Mouse (Mus musculus) kidney, embryonic 15.5 days (tissue): ENCODE results near the gene Slc44a2. TPM values are rescaled to one million over a fixed set of nuclear protein-coding genes. Genes with fewer than 3 reads are reported as not detected.

Experiments
- ATAC-seq: fragments of 200-750 bp; cut with Nextera tagmentation; replicated peaks from 2 replicates; pipeline ENCODE4 v1.8.0; 2017; ENCODE audit warnings: moderate TSS enrichment; ENCODE audit not compliant: low FRiP score
- H3K27ac ChIP-seq: fragments of 300-500 bp; sonication (generic); 2 replicates; pipeline ENCODE4 v1.5.1; 2015; ENCODE audit warnings: mild to moderate bottlenecking, inconsistent platforms
- H3K27me3 ChIP-seq: fragments of 300-500 bp; sonication (generic); 2 replicates; pipeline ENCODE4 v1.6.1; 2015; ENCODE audit warnings: inconsistent platforms
- H3K36me3 ChIP-seq: fragments of 300-500 bp; sonication (generic); 2 replicates; pipeline ENCODE4 v1.6.1; 2015; ENCODE audit warnings: inconsistent platforms
- H3K4me1 ChIP-seq: fragments of 300-500 bp; sonication (generic); 2 replicates; pipeline ENCODE4 v1.6.1; 2015; ENCODE audit warnings: inconsistent platforms
- H3K4me2 ChIP-seq: fragments of 300-500 bp; sonication (generic); 2 replicates; pipeline ENCODE4 v1.6.1; 2015; ENCODE audit warnings: moderate library complexity, mild to moderate bottlenecking, inconsistent platforms
- H3K4me3 ChIP-seq: fragments of 300-500 bp; sonication (generic); replicated peaks from 2 replicates; pipeline ENCODE4 v1.5.1; 2015; ENCODE audit warnings: mild to moderate bottlenecking, inconsistent platforms
- H3K9ac ChIP-seq: fragments of 300-500 bp; sonication (generic); 2 replicates; pipeline ENCODE4 v1.6.1; 2015; ENCODE audit warnings: mild to moderate bottlenecking, inconsistent platforms
- H3K9me3 ChIP-seq: fragments of 300-500 bp; sonication (generic); replicated peaks from 2 replicates; pipeline ENCODE4 v1.6.1; 2016; ENCODE audit warnings: inconsistent platforms
- WGBS: fragments of 180-500 bp; shearing (Covaris S2); methylation state at CpG from one replicate; pipeline ENCODE4 v1.1.7; 2015; ENCODE audit warnings: mixed read lengths; 5-methylcytosine and 5-hydroxymethylcytosine counted together
- polyA plus RNA-seq: library from polyadenylated mRNA; unstranded; fragments of >200 nt; fragmentation: Nextera tagmentation; extraction: Ambion mirVana; gene quantifications from 2 replicates; pipeline ENCODE4 v1.2.1, GENCODE M21; 2015

The Slc44a2 gene
- polyA plus RNA-seq, 1 experiment from 2014 or later = 97.1 TPM

- WGBS = under 1% methylated on average over 38 of the region's 38 CpGs
- Histone ChIP-seq H3K9me3 (no peaks in the 10 kb centered on the region), H3K27ac (peak overlapping the region; percentile 93), H3K36me3 (peaks cover 18% of the 10 kb centered on the region), H3K9ac (peak overlapping the region; percentile 75), H3K4me1 (peaks cover 30% of the 10 kb centered on the region), H3K4me3 (peak overlapping the region; percentile 67), H3K4me2 (peak overlapping the region; percentile 70), H3K27me3 (no peaks in the 10 kb centered on the region)
- peak; percentile 72 for ATAC-seq
These were observed 47.7 kb downstream of the Slc44a2 start for GRCm38 (mm10) chr9:21368131-21368584.

DNA sequence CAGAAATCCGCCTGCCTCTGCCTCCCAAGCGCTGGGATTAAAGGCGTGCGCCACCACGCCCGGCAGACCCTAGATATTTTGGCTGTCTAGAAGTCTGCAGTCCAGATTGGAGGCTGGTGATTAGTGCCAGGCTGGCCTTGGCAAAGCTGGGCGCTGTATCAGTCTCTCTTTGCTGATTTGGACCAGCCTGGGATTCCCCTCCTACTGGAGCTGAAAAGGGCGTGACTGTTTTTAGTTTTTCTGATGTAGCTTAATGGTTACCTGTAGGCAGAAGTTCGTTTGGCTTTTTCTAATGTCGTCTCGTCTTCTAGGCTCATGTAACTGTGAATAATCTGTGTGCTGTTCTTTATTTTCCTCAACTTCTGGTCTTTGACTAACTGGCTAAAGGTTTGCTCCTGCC lies 48.6 kb downstream of the Slc44a2 start:
- 52% methylated on average over 11 of the region's 11 CpGs for WGBS
- peak overlapping the region; percentile 75 for H3K9ac ChIP-seq
- H3K27me3 ChIP-seq = no peaks in the 10 kb centered on the region
- H3K4me3 ChIP-seq = peak overlapping the region; percentile 67
- H3K4me2 ChIP-seq = peak overlapping the region; percentile 70
- ATAC-seq = no peak
- H3K36me3 ChIP-seq = peaks cover 22% of the 10 kb centered on the region
- H3K9me3 ChIP-seq = no peaks in the 10 kb centered on the region
- H3K27ac ChIP-seq = no peak overlapping the region
- peaks cover 30% of the 10 kb centered on the region for H3K4me1 ChIP-seq

DNA sequence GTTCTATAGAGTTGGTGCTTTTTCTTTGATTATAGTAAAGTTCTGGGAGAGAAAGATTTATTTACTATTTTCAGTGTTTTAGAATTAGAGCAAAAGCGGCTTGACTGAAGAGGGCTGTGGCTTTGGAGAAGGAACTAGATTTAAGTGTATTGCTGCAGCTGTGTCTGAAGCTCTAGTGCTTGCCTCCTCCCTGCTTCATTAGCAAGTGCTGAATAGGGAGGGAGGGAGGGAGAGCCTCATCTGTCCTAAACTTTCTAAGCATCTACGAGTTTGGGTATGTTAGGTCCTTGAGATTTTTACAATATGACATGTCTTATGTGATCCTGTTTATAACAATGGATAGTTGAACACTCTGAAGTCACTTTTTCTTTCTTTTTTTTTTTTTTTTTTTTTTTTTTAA lies 50.4 kb downstream of the Slc44a2 start:
- Histone ChIP-seq H3K9ac (no peak overlapping the region), H3K36me3 (peaks cover 32% of the 10 kb centered on the region), H3K27ac (no peak overlapping the region), H3K4me2 (peak overlapping the region; percentile 21; the same call in 1 of the 2 replicates), H3K27me3 (no peaks in the 10 kb centered on the region), H3K9me3 (no peaks in the 10 kb centered on the region), H3K4me1 (peaks cover 30% of the 10 kb centered on the region), H3K4me3 (no peak overlapping the region)
- 85% methylated on average over 2 of the region's 2 CpGs for WGBS
- no peak for ATAC-seq

DNA sequence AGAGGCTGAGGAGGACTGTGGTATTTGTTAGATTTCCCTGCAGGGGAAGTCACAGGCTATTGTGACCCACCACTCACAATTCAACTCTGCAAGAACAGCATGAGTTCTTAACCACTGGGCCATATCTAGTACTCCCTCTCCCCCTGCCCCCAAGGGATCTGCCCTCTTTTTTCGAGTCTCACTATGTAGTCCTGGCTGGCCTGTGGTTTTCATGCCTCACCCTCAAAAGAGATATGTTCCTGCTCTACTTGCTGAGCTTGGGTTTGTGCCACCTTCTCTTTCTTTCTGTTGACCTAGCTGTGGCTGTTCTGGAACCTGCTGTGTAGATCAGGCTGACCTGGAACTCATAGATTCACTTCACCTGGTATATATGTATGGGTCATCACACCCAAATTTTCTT lies 52.0 kb downstream of the Slc44a2 start:
- H3K9me3 ChIP-seq = no peaks in the 10 kb centered on the region
- H3K4me3 ChIP-seq = no peak overlapping the region
- H3K4me2 ChIP-seq = no peak overlapping the region
- H3K9ac ChIP-seq = no peak overlapping the region
- no peaks in the 10 kb centered on the region for H3K27me3 ChIP-seq
- ATAC-seq = no peak
- no peak overlapping the region for H3K27ac ChIP-seq
- H3K36me3 ChIP-seq = peaks cover 44% of the 10 kb centered on the region
- H3K4me1 ChIP-seq = peaks cover 24% of the 10 kb centered on the region
- WGBS = 52% methylated on average over 1 of the region's 1 CpGs

- Histone ChIP-seq H3K4me1 (peaks cover 5% of the 10 kb centered on the region; the same call in 1 of the 2 replicates), H3K9me3 (no peaks in the 10 kb centered on the region), H3K27ac (no peak overlapping the region), H3K27me3 (no peaks in the 10 kb centered on the region), H3K9ac (no peak overlapping the region), H3K4me2 (no peak overlapping the region), H3K4me3 (no peak overlapping the region), H3K36me3 (peaks cover 37% of the 10 kb centered on the region)
- no peak for ATAC-seq
- 84% methylated on average over 3 of the region's 3 CpGs for WGBS
These were observed 58.7 kb downstream of the Slc44a2 start for GRCm38 (mm10) chr9:21379195-21379594.

DNA sequence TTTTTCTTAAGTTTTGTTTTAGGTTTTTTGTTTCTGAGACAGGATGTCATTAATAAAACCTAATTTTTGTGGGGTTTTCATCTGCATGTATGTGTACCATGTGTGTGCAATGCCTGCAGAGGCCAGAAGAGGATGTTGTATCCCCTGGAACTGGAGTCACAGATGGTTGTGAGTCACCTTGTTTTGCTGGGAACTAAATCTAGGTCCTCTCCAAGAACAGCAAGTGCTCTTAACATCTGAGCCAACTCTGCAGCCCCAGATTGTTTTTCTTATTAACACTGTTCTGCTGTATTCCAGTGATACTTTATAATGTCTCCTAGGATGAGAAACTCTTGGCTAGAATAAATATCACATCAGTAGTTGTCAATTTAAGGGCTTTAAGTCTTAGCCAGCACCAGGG lies 60.4 kb downstream of the Slc44a2 start:
- ATAC-seq = no peak
- no peaks in the 10 kb centered on the region for H3K9me3 ChIP-seq
- H3K36me3 ChIP-seq = peaks cover 27% of the 10 kb centered on the region
- H3K27ac ChIP-seq = no peak overlapping the region
- H3K4me3 ChIP-seq = no peak overlapping the region
- no peak overlapping the region for H3K9ac ChIP-seq
- H3K4me2 ChIP-seq = no peak overlapping the region
- H3K4me1 ChIP-seq = peaks cover 5% of the 10 kb centered on the region; the same call in 1 of the 2 replicates
- no peaks in the 10 kb centered on the region for H3K27me3 ChIP-seq

DNA sequence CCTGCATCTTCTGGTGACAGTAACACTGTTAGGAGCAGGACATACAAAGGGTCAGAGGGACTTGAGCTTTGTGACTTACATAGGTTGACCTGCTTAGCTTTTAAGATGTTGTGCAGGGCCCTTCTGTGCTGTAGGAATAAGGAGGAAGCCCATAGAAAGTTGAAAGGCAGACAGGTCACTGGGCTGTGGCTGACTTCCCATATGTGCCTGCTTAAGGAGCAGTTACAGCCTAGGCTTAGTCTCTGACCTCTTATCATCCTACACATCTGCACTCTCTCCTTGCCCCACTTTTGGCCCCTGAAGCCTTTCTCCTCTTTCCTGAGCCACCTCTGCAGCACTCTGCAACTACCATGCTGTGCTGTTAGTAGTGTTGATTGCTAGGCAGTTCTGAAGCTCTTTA lies 63.5 kb downstream of the Slc44a2 start:
- no peak overlapping the region for H3K4me3 ChIP-seq
- peaks cover 30% of the 10 kb centered on the region for H3K36me3 ChIP-seq
- no peaks in the 10 kb centered on the region for H3K9me3 ChIP-seq

GRCm38 (mm10) chr9:21392646-21393175 lies 72.2 kb downstream of the Slc44a2 start:
- no peak overlapping the region for H3K9ac ChIP-seq
- H3K4me3 ChIP-seq = no peak overlapping the region
- no peaks in the 10 kb centered on the region for H3K4me1 ChIP-seq
- H3K27me3 ChIP-seq = no peaks in the 10 kb centered on the region
- H3K27ac ChIP-seq = no peak overlapping the region
- no peak overlapping the region for H3K4me2 ChIP-seq
- no peaks in the 10 kb centered on the region for H3K9me3 ChIP-seq
- 89% methylated on average over 10 of the region's 10 CpGs for WGBS
- H3K36me3 ChIP-seq = peaks cover 100% of the 10 kb centered on the region
- ATAC-seq = no peak

More for the DNA sequence above, 63.5 kb downstream of the Slc44a2 start:
- Histone ChIP-seq H3K4me2 (no peak overlapping the region), H3K27me3 (no peaks in the 10 kb centered on the region), H3K4me1 (peaks cover 2% of the 10 kb centered on the region; the same call in 1 of the 2 replicates), H3K27ac (no peak overlapping the region), H3K9ac (no peak overlapping the region)
- ATAC-seq = no peak

DNA sequence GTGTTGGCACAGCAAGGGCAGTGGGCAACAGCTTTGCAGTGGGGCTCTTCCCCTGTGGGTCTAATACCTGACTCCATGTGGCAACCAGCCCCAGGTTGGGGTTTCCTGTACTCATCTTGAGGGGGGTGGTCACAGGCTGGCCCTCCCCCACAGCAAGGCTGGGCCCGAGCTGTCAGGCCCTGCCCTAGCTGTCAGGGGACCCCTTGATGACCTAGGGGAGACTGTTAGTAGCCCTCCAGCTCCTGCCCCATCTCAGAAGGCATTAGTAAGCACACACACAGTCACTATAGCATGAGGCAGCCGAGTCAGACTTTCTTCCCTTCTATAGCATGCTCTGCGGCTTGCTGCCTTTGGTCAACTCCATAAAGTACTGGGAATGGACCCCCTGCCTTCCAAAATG lies 75.2 kb downstream of the Slc44a2 start:
- no peak overlapping the region for H3K4me3 ChIP-seq
- H3K4me2 ChIP-seq = no peak overlapping the region
- no peak overlapping the region for H3K9ac ChIP-seq
- no peaks in the 10 kb centered on the region for H3K27me3 ChIP-seq
- H3K9me3 ChIP-seq = no peaks in the 10 kb centered on the region
- WGBS = 83% methylated on average over 3 of the region's 3 CpGs
- no peak overlapping the region for H3K27ac ChIP-seq
- ATAC-seq = no peak
- no peaks in the 10 kb centered on the region for H3K4me1 ChIP-seq
- peaks cover 100% of the 10 kb centered on the region for H3K36me3 ChIP-seq

DNA sequence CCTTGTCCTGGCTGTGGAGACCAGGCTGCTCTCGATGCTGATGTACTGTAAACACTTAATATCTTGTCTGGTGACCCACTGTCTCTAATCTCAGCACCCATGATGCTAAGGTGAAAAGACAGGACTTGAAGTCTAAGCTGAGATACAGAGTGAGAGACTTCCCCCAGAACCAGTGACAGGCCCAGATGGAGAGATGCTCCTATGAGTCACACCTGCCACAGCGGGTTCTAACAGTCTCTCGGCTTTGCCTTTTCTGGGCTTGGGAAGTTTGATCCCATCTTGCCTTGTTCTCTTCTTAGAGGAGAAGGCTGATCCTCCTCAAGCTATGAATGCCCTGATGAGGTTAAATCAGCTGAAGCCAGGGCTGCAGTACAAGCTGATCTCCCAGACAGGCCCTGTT lies 76.7 kb downstream of the Slc44a2 start:
- no peak overlapping the region for H3K27ac ChIP-seq
- ATAC-seq = no peak
- no peak overlapping the region for H3K4me3 ChIP-seq
- H3K36me3 ChIP-seq = peaks cover 99% of the 10 kb centered on the region
- 90% methylated on average over 3 of the region's 3 CpGs for WGBS
- H3K9ac ChIP-seq = no peak overlapping the region
- H3K4me1 ChIP-seq = no peaks in the 10 kb centered on the region
- H3K4me2 ChIP-seq = no peak overlapping the region
- H3K9me3 ChIP-seq = no peaks in the 10 kb centered on the region
- H3K27me3 ChIP-seq = no peaks in the 10 kb centered on the region

DNA sequence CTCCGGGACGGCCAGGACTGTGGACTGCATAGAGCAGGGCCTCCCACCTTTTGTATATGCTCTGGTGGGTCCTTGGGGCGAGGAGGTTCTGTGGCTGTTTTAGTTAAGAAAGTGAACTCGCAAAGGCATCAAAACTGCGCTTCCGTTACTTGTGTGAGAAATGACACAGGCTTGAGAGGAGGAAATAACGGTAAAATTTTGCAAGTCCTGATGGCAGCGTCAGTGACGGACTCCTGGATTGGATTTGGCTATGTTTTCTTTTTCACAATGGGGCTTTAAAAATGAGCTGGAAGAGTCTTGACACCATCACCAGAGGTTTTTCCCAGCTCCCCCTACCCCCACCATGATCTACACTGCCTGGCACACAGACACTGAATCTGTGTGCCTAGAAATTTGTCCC lies 80.5 kb downstream of the Slc44a2 start:
- WGBS = 94% methylated on average over 9 of the region's 9 CpGs
- Histone ChIP-seq H3K4me3 (no peak overlapping the region), H3K36me3 (peaks cover 99% of the 10 kb centered on the region), H3K4me2 (no peak overlapping the region), H3K4me1 (no peaks in the 10 kb centered on the region), H3K9me3 (no peaks in the 10 kb centered on the region), H3K9ac (no peak overlapping the region), H3K27ac (no peak overlapping the region), H3K27me3 (no peaks in the 10 kb centered on the region)
- no peak for ATAC-seq

DNA sequence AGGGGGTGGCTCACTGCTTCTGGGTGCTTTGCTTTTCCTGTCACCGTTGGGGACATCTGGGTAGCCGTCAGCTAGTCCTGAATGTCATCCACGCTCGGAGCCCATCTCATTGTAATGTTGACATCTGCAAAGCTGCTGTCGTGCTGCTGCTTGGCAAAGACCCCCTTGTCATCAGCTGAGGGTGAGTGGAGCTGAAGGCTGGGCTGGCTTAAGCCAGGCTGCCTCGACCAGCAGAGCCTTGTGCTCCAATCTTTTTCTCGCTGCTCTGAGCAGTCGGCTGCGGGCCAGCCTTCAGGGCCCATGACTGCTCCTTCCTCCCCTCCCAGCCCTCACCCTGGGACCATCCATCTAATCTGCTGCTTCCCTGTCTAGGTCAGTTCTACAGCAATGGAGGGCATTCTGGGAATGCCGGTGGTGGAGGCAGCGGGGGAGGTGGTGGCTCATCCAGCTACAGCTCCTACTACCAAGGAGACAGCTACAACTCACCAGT lies 82.3 kb downstream of the Slc44a2 start:
- no peak overlapping the region for H3K4me3 ChIP-seq
- peaks cover 93% of the 10 kb centered on the region for H3K36me3 ChIP-seq
- no peak overlapping the region for H3K9ac ChIP-seq
- H3K4me2 ChIP-seq = no peak overlapping the region
- H3K27me3 ChIP-seq = no peaks in the 10 kb centered on the region
- 90% methylated on average over 11 of the region's 11 CpGs for WGBS
- no peaks in the 10 kb centered on the region for H3K9me3 ChIP-seq
- H3K4me1 ChIP-seq = no peaks in the 10 kb centered on the region
- ATAC-seq = no peak
- no peak overlapping the region for H3K27ac ChIP-seq

DNA sequence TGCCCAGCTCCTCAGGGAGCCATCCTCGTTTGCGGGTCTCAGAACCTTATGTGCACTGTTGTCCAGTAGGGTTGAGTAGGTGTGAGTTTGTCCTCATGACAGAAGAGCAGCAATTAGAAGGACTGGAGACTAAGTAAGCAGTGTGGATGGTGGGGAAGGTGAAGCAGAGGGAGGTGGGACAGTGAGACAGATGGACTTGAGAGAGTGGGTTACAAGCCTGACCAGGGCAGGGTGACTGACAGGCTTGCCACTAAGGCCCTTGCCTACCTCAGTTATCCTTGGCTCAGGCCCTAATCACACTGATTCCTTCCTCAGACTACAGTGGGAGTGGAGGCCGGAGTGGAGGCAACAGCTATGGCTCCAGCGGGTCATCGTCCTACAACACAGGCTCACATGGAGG lies 83.2 kb downstream of the Slc44a2 start:
- Histone ChIP-seq H3K4me3 (no peak overlapping the region), H3K27ac (no peak overlapping the region), H3K9ac (no peak overlapping the region), H3K4me1 (no peaks in the 10 kb centered on the region), H3K4me2 (no peak overlapping the region), H3K9me3 (no peaks in the 10 kb centered on the region), H3K36me3 (peaks cover 84% of the 10 kb centered on the region), H3K27me3 (no peaks in the 10 kb centered on the region)
- 94% methylated on average over 5 of the region's 5 CpGs for WGBS
- ATAC-seq = no peak
